Mouse (Mus musculus): Measurements from ENCODE around the gene Zfp385b. TPM values are rescaled to one million over a fixed set of nuclear protein-coding genes. Genes with fewer than 3 reads are reported as not detected.

Zfp385b gene
- total RNA-seq, 2 experiments from 2014 or later = 50.4 to 51.4 TPM

DNA sequence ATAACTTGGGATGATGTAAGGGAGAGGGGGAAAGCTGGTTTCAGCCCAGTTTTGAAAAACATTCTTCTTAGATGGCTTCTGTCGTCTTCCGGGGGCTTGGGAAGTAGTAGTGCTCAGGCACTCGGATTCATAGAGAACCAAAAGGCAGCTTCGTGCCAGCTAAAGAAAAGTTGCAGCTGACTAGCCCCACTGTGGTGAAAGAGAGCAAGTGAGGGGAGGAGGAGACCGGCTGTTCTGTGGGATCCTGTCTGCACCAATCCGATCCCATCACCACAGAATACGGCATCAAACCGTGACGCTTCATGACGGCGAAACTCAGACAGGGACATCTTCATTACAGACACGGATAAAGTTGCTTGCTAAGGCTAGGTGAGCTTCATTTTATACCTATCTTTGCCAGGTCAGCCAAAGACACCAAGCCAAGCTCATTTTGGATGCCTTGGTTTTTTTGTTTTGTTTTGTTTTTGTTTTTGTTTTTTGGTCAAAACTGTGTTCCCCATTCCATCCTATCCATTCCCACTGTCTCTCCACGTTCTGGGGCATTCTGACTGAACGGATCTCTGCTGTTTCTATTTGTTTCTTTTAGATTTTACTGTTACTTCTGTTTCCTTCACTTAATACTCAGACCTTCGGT, 44.1 kb downstream of the Zfp385b start:
- H3K4me3 ChIP-seq = peak overlapping the region; percentile 33; the same call in 1 of the 2 replicates
- TF ChIP-seq CTCF (conservative IDR thresholded peaks at IDR 0.05) = 0 out of 2 replicates have a peak, but pooled peaks have one; percentile 3
- no peak overlapping the region; the same call in 1 of the 2 replicates for H3K27ac ChIP-seq
- DNase-seq (ENCODE audit: low spot score in 2 of 2) = peak in 1 of 2 experiments; percentile 20

DNA sequence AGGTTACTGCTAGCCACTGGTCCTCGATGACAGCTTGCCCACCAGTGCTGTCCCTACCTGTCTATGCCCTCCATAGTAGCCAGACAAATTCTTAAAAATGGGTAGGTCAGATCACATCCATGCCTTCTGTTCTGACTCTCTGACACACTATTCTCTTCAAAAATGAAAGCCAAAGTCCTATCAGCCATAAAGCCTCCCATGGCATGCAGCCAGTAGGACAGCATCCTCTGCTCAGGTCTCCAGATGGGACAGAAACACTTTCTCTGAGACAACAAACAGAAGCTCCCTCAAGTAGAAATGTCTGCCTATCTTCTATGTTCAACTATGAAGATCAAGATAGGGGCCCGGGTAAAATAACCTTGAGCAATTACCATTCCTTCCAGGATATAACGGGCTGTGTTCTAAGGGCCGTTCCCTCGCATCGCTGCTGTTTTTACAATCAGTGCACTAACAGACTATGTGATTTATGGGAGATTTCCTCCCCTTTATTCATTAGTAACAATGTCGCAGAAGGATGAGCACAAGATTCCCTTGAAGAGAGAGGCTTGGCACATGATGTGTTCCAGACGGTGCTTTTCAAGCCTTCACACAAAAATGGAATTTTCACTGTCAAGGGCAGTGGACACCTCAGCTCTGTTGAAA, 49.3 kb downstream of the Zfp385b start:
- no peak for DNase-seq (ENCODE audit: low spot score in 2 of 2)
- TF ChIP-seq CTCF (conservative IDR thresholded peaks at IDR 0.05) = no peak
- H3K27ac ChIP-seq = 0 out of 2 replicates have a peak overlapping the region, but pooled peaks have one; percentile 28
- H3K4me3 ChIP-seq = no peak overlapping the region

DNA sequence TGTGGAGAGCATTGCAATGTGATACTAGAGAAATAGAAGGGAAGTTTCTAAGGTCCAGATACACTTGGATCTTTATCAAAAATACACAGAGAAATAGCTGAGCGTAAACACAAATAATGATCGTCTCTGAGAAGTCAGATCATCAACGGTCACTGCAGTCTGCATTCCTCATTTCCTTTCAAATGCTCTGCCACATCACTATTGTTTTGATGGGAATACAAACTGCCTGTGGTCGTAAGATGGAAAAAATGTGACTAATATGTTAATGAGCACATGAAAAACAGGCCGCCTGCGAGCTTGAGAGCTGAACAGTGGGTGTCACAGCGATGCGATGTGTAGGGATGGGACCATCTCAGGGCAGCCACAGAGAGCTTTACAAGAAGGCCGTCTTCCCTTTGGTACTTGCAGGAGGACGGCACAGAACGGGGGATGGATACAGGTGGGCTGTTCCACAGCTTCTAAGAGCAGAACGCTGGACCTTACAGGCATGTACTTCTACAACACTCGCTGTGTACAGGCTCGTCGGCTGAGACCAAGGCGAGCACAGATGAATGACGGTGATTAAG, 51.0 kb downstream of the Zfp385b start:
- H3K4me3 ChIP-seq = peak overlapping the region; percentile 26
- no peak for TF ChIP-seq CTCF (conservative IDR thresholded peaks at IDR 0.05)
- DNase-seq (ENCODE audit: low spot score in 2 of 2) = peak in 1 of 2 experiments; percentile 38
- peak overlapping the region; percentile 82 for H3K27ac ChIP-seq

DNA sequence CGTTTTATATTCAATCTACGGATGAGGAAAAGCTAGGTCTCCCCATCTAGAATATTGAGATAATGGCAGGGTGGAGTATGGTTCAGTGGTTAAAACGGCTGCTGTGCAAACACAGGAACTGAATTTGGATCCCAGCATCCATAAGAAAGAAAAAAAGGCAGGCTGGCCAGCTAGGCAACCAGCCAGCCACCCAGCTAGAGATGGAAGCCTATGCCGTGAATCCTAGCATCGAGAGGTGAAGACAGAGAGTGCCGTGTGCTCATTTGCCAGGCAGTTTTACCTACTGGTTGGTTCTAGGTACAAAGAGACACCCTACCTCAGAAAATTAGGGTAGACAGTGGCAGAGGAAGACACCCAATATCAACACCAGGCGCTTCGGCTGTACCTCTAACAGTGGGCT, 57.5 kb downstream of the Zfp385b start:
- Histone ChIP-seq H3K4me3 (no peak overlapping the region), H3K27ac (no peak overlapping the region)
- DNase-seq (ENCODE audit: low spot score in 2 of 2) = no peak
- TF ChIP-seq CTCF (conservative IDR thresholded peaks at IDR 0.05) = no peak

DNA sequence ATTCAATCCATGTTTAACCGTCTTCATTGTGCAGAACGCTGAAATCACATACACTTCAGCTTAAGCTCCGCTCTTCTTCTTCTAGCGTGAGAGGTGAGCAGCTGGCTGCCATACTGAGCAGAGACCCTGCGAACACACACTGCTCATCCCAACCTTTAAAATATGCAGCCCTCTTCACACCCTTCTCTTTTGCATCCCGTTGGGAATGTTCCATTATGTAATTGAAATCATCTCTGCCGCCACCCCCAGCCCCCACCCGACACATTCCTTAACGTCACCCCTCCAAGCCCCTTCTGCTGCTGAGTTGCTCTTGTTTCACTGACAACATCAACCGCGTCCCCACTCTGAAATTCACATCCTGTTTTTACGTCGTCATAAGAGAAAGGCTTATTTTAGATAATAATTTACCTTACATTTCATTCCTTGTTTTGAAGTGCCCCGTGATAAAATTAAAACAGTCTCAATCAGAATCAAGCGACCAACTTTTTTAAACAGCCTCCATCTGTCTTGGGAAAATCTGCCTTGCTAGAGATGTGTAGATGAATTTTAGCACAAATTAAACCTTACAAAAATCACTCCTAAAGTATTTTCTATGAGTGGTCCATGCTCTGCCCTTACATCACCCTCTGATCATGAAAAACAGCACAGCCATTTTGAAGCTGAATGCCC, 60.9 kb downstream of the Zfp385b start:
- peak overlapping the region; percentile 26; the same call in 1 of the 2 replicates for H3K4me3 ChIP-seq
- H3K27ac ChIP-seq = peak overlapping the region; percentile 88
- no peak for TF ChIP-seq CTCF (conservative IDR thresholded peaks at IDR 0.05)
- DNase-seq (ENCODE audit: low spot score in 2 of 2) = peak in 1 of 2 experiments; percentile 38

DNA sequence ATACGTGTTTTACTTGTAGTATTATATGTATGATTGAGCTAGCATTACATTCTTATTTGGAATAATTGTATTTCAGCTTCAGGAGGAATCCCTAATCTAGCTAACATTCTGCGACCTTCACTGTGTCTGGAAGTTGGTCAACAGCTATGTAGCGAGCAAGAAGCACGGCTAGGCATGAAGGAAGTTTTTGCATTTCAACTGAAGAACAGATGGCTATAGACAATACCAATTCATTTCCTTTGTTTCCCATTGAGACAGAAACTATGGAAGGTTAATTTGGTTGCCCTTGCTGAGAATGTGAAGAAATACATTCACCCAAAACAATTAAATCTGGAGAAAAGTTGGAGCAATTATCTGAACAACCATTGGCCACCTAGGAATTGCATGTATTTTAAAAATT, 66.9 kb downstream of the Zfp385b start:
- no peak overlapping the region for H3K4me3 ChIP-seq
- no peak for DNase-seq (ENCODE audit: low spot score in 2 of 2)
- no peak overlapping the region for H3K27ac ChIP-seq
- no peak for TF ChIP-seq CTCF (conservative IDR thresholded peaks at IDR 0.05)

DNA sequence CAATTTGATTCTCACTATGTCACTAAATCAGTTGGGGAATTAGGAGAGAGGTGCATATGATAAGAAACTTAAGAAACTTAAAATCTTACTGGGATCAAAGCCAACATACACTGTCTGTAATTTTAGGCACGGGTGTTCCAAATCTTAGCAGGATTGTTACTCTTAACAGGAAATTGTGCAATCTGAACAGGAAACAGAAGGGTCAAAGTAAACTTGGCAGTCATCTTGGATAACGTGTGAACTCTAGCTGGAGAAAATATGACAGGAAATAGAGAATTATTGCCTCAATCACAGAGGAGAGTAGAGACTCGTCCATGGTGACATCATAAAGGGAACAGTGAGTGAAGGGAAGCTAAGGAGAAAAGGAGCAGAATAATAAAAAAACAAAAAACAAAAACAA, 69.8 kb downstream of the Zfp385b start:
- no peak for DNase-seq (ENCODE audit: low spot score in 2 of 2)
- no peak for TF ChIP-seq CTCF (conservative IDR thresholded peaks at IDR 0.05)
- Histone ChIP-seq H3K4me3 (no peak overlapping the region), H3K27ac (no peak overlapping the region)

DNA sequence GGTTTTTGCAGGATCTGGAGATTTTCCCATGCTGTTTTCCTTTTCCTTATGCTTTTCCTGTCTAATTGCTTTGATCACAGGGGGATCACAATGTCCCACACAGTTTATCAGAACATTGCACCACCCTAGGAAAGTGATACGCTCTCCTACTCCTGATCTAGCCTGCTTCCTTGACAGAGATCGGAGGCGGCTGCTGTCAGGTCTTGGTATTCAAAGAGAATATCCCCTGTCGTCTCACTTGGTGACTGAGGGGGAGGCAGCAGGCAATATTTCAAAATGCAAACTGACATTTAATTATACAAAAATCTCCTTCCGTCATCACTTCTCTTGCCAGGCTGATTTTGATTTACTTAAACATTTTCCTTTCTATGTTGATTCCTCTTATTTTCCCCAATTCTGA, 73.0 kb downstream of the Zfp385b start:
- no peak overlapping the region for H3K27ac ChIP-seq

DNA sequence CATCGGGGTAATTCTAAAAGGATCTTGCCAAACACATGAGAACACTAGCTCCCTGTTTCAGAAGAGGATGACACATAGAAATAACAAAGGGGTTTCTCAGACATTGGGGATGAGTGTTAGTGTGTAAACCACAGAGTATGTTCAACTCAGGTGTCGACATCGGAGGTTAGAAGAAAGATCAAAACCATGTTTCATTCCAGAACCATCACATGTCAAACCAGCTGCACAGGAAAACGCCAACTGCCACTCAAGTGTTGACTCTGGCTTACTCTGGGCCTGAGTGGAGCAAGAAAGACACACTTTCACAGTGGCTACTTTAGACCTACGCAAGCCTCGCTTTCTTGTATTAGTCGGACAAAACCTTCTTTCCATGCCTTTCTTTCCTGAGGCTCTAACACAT, 74.2 kb downstream of the Zfp385b start:
- no peak for DNase-seq (ENCODE audit: low spot score in 2 of 2)
- no peak for TF ChIP-seq CTCF (conservative IDR thresholded peaks at IDR 0.05)
- Histone ChIP-seq H3K27ac (no peak overlapping the region), H3K4me3 (no peak overlapping the region)

More for the DNA sequence above, 73.0 kb downstream of the Zfp385b start:
- no peak for TF ChIP-seq CTCF (conservative IDR thresholded peaks at IDR 0.05)
- H3K4me3 ChIP-seq = no peak overlapping the region
- no peak for DNase-seq (ENCODE audit: low spot score in 2 of 2)

DNA sequence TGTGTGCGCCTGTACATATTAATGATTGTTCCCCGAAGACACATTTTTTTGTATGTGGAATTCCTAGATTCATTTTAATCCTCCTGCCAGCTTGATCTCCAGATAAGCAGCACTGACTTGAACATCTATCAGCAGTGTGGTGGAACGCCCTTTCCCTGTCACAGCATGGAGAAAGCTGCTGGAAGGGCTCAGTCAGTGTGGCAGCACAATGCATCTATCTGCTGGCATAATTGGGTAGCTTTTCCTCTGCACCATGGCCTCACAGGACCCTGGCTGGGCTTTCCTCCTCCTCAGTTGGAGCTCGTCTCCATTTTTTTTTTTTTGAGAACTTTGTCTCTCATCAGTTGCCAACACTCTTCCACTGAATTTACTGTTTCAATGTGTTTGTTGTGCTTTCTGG, 77.1 kb downstream of the Zfp385b start:
- TF ChIP-seq CTCF (conservative IDR thresholded peaks at IDR 0.05) = no peak
- no peak for DNase-seq (ENCODE audit: low spot score in 2 of 2)
- no peak overlapping the region for H3K4me3 ChIP-seq
- H3K27ac ChIP-seq = no peak overlapping the region

DNA sequence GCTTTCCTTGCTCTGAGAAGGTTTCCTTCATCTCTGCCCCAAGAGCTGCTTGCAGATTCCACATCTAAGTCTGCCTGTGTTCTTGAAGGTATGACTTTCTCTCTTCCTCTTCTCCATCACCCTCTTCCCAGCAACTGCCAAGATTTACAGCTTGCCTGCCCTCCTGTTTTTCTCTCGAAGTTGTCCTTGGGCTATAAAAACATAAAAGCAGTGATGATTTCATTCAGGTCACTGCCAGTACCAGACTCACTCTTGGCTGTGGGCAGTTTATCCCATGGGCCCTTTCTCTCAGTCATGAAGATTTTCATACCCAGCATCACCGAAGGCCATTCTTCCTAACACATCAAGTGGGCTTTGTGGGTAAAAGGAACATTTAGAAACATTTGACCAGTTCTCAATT, 89.2 kb downstream of the Zfp385b start:
- Histone ChIP-seq H3K4me3 (no peak overlapping the region), H3K27ac (no peak overlapping the region)
- no peak for TF ChIP-seq CTCF (conservative IDR thresholded peaks at IDR 0.05)
- no peak for DNase-seq (ENCODE audit: low spot score in 2 of 2)

DNA sequence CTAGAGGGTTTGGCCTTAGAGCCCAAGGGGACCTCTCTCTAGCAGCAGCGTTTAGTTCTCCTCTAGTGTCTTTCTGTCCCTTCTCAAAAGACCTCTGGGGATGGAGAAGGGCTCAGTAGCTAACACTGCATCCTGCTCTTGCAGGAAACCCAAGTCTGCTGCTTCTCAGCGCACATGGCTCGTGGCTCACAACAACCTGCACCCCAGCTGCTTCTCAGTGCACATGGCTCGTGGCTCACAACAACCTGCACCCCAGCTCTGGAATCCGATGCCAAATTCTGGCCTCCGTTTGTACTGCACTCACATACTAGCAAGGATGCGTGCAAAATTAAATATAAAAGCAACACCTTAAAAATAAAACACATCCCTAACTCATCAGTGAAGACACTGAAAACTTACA, 92.6 kb downstream of the Zfp385b start:
- H3K4me3 ChIP-seq = no peak overlapping the region
- no peak overlapping the region for H3K27ac ChIP-seq
- no peak for DNase-seq (ENCODE audit: low spot score in 2 of 2)
- TF ChIP-seq CTCF (conservative IDR thresholded peaks at IDR 0.05) = no peak

DNA sequence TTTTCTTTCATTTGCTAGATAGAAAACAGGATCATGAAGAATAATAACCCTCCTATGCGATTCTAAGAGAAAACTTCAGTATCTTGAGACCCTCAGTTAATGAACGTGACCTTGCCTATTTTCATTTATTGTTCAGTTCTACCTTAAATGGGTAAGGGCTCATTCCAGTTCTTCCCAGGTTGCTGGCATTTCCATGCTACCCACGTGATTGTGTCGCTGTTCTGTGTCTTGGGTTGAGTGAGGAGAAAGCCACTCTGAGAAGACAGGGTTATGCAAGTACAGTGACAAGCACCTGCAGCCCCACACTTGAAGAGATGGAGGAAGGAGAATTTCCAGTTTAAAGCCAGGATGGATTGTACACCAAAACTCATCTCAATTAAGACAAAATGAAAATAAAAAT, 98.6 kb downstream of the Zfp385b start:
- Histone ChIP-seq H3K4me3 (no peak overlapping the region), H3K27ac (no peak overlapping the region)
- DNase-seq (ENCODE audit: low spot score in 2 of 2) = no peak
- TF ChIP-seq CTCF (conservative IDR thresholded peaks at IDR 0.05) = no peak
